Mouse (Mus musculus) liver, adult 2 months (tissue): ENCODE measurements around the gene Ypel4.

Experiments used
- CTCF ChIP-seq: fragments of 200-500 bp; IDR thresholded peaks from 2 replicates; pipeline ENCODE4 v1.5.1; 2011; ENCODE audit warnings: low read depth, low read length, control low read depth
- POLR2A ChIP-seq: fragments of 200-500 bp; IDR thresholded peaks from 2 replicates; pipeline ENCODE4 v1.6.1; 2011; ENCODE audit warnings: low read length, control low read depth; ENCODE audit not compliant: insufficient read depth; ENCODE audit errors: extremely low read depth

DNA sequence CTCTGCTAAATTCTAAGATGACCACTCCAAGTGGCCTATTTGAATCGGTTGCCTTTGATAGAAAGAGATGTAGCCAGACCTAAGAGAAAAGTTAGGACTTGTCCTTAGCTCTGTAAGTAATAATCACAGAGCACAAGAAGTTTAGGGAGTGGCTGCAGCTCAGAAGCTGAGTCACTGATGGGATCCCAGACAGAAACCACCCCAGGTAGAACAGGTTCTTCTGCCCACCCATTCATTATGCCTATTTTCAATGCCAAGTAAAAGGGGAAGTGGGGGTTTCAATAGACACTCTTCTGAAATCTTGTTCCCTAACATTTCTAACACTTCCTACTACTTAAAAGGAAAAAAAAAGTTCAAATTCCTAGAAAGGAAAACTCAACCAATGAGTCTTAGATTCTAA, 28.6 kb upstream of the Ypel4 start:
- TF ChIP-seq CTCF (no peak), POLR2A (no peak)
